Mouse (Mus musculus): ENCODE measurements around the gene Hlcs.

Gene Hlcs

GRCm38 (mm10) chr16:94162000-94162399 is 151.4 kb downstream of the Hlcs start:
- no peak for DNase-seq (ENCODE audit: low spot score in 2 of 2)

DNA sequence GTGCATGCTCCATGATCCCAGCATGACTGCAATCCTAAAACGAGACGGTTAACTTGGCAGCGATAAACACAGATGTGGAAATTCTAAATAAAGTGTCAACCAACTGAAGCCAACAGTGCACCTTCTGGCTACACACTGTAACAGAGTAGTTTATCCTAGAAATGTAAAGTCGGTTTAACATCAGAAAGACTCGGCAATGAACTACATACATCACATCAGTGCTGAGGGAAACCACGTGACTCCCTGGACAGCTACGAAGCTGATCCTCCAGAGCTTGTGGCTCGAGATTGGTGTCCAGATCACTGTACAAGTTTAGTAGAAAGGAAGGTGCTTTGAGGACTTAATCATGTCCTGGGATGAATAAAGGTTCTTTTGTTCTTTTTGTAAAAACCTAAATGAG is 155.6 kb downstream of the Hlcs start:
- no peak for DNase-seq (ENCODE audit: low spot score in 2 of 2)

GRCm38 (mm10) chr16:94155041-94155653 is 158.2 kb downstream of the Hlcs start:
- no peak for DNase-seq (ENCODE audit: low spot score in 2 of 2)

GRCm38 (mm10) chr16:94150125-94151103 is 163.0 kb downstream of the Hlcs start:
- DNase-seq (ENCODE audit: low spot score in 2 of 2): no peak

GRCm38 (mm10) chr16:94148139-94148538 is 165.2 kb downstream of the Hlcs start:
- DNase-seq (ENCODE audit: low spot score in 2 of 2): no peak

- no peak for DNase-seq (ENCODE audit: low spot score in 2 of 2)
Observed at GRCm38 (mm10) chr16:94143325-94143724, 170.0 kb downstream of the Hlcs start.

DNA sequence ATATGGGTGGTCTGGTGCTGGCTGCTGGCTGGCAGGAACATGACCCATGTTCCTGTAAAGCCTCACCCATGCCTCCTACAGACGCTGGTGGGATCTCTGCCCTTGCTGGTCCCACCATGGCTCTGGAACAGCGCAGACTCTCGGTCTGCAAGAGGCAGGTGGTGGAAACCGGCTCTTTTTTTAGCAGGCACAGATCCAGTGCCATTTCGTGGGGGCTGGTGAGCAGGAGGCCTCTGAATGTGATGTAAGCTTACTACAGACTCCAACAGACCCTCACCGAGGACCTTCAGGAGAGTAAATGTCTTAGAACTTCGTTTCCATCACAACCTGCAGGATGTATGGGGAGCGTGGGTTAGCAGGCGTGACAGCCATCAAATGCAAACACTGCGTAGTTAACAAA is 172.6 kb downstream of the Hlcs start:
- no peak for DNase-seq (ENCODE audit: low spot score in 2 of 2)

DNA sequence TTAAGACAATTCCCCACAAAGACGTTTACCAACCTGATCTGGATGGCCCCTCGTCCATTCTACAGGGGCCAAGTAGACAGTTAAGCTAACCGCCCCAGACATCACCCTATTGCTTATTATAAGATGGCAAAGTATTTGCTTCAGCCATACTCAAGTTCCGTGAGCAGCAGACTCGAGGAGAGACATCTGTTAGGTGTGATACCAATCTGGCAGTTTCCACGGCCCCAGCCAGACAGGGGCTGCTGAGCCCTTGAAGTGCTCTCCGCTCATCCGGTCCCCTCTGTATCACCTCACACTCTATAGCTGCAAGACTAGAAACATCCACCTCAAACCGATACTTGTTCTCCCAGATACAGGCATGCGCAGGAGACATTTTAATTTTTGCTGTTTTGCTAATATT is 179.2 kb downstream of the Hlcs start:
- DNase-seq (ENCODE audit: low spot score in 2 of 2): no peak

- DNase-seq (ENCODE audit: low spot score in 2 of 2): no peak
Observed at GRCm38 (mm10) chr16:94128236-94128835, 185.0 kb downstream of the Hlcs start.

- DNase-seq (ENCODE audit: low spot score in 2 of 2): no peak
Observed at GRCm38 (mm10) chr16:94126200-94126599, 187.2 kb downstream of the Hlcs start.

- DNase-seq (ENCODE audit: low spot score in 2 of 2): no peak
Observed at GRCm38 (mm10) chr16:94125172-94125981, 188.0 kb downstream of the Hlcs start.

GRCm38 (mm10) chr16:94123247-94123646 is 190.1 kb downstream of the Hlcs start:
- no peak for DNase-seq (ENCODE audit: low spot score in 2 of 2)

DNA sequence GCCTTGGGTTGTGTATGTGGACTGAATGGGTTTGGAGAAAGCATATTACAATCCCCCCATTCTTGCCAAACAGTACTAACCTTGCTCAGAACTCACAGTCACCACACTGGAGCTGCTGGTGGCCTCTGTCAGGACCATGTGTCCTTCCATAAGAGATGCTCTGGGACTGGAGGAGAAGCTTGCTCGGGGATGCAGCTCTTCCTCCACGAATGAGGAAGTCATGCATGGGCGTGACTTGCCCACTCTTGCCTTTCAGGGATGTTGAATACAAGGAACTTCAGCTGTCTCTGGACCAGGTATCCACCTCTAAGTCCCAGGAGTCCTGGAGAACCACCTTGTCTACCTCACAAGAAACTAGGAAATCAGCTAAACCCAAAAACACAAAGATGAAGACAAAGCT is 191.0 kb downstream of the Hlcs start:
- no peak for DNase-seq (ENCODE audit: low spot score in 2 of 2)

- no peak for DNase-seq (ENCODE audit: low spot score in 2 of 2)
Observed at GRCm38 (mm10) chr16:94118394-94118793, 195.0 kb downstream of the Hlcs start.

DNA sequence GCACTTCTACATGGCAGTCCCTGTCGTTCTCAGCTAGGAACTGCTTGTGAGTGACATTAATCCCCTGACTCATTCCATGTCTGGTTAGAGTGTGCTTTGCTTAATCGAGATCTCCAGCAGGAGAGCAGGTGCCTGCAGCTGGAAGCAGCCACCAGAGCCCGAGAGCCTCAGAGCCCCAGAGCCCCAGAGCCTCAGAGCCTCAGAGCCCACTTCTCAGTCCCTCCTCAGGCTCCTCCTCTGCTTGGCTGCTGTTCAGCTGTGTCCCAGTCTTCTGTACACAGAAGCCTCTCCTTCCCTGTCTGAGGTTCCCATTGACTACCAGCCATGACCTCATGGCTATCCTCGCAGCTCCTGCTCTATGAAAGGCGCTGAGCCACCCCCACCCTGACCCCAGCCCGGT is 196.0 kb downstream of the Hlcs start:
- no peak for DNase-seq (ENCODE audit: low spot score in 2 of 2)

DNA sequence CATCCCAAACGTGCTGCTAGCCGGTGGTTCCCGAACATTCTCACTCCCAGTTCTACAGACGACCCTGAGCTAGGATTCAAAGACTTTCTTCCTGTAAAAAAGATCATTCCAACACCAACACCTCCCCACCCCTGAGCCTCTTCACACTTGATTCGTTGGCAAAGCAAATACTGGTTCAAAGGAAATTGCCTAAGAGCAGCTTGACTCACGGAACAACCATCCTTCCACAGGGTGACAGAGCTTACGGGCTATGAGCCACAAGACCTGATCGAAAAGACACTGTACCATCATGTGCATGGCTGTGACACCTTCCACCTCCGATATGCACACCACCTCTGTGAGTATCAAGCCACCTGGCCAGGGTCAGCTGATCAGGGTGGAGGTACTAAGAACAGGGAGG is 198.7 kb downstream of the Hlcs start:
- no peak for DNase-seq (ENCODE audit: low spot score in 2 of 2)

- no peak for DNase-seq (ENCODE audit: low spot score in 2 of 2)
Observed at GRCm38 (mm10) chr16:94113160-94113559, 200.2 kb downstream of the Hlcs start.

DNA sequence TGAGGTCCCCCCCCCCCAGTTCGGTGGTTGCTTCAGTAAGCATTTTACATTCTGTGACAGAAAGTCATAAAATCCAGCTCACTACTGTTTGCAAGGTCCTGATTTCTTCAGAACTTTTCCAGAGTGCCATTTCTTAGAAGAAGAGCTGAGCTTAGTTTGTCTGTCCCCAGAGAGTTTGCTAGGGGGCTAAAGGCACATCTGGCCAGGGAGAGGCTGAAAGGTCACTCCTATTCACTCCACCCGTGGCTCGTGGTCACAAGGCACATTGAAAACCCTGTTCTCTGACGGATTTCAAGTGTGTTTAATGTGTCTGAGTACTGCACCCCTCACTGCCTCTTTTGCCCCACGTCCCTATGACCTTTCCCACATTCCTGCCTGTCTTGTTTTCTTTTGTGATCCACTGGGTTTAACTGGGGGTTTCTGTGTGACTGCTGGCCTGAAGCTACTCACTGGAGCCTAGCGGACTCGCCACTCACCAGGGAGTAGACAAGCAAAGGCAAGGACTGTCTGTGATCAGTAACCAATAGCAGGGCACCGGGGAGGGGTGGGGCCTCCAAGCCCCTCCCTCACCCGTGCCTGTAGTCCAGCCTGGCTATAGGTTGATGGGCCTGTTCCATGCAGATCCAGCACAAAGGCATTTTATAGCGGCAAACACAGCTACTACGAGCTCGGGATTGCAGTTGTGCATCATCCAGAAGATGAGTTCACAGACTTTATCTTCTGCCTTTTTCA is 215.5 kb downstream of the Hlcs start:
- DNase-seq (ENCODE audit: low spot score in 2 of 2): no peak

GRCm38 (mm10) chr16:94096479-94096878 is 216.9 kb downstream of the Hlcs start:
- no peak for DNase-seq (ENCODE audit: low spot score in 2 of 2)

GRCm38 (mm10) chr16:94095109-94095822 is 218.1 kb downstream of the Hlcs start:
- no peak for DNase-seq (ENCODE audit: low spot score in 2 of 2)

Measured in thymus, postnatal 10 days (tissue).